Mouse (Mus musculus) kidney, embryonic 16.5 days (tissue): ENCODE measurements around the gene Cd48. TPM values are rescaled to one million over a fixed set of nuclear protein-coding genes. Genes with fewer than 3 reads are reported as not detected.
"Not testable (repeated sequence)": the region's sequence is repeated elsewhere in the genome, so short reads cannot be mapped to it uniquely, and the experiment has no call there.

Experiments used
- ATAC-seq: fragments of 200-750 bp; cut with Nextera tagmentation; 2 replicates; pipeline ENCODE4 v1.8.0; 2017; ENCODE audit warnings: moderate TSS enrichment; ENCODE audit not compliant: low FRiP score, low TSS enrichment
- H3K27ac ChIP-seq: fragments of 300-500 bp; sonication (generic); 2 replicates; pipeline ENCODE4 v1.5.1; 2014; ENCODE audit warnings: low read length
- H3K27me3 ChIP-seq: fragments of 300-500 bp; sonication (generic); 2 replicates; pipeline ENCODE4 v1.6.1; 2014; ENCODE audit warnings: low read length, control low read depth, mixed read lengths; ENCODE audit not compliant: insufficient read depth
- H3K36me3 ChIP-seq: fragments of 300-500 bp; sonication (generic); 2 replicates; pipeline ENCODE4 v1.6.1; 2014; ENCODE audit warnings: low read length, control low read depth, mixed read lengths; ENCODE audit not compliant: insufficient read depth
- H3K4me1 ChIP-seq: fragments of 300-500 bp; sonication (generic); 2 replicates; pipeline ENCODE4 v1.6.1; 2014; ENCODE audit warnings: low read length, control low read depth, mixed read lengths; ENCODE audit not compliant: insufficient read depth
- H3K4me2 ChIP-seq: fragments of 300-500 bp; sonication (generic); replicated peaks from 2 replicates; pipeline ENCODE4 v1.6.1; 2014; ENCODE audit warnings: low read depth, low read length
- H3K4me3 ChIP-seq: fragments of 300-500 bp; sonication (generic); 2 replicates; pipeline ENCODE4 v1.5.1; 2014; ENCODE audit warnings: mild to moderate bottlenecking, low read length
- H3K9ac ChIP-seq: fragments of 300-500 bp; sonication (generic); replicated peaks from 2 replicates; pipeline ENCODE4 v1.6.1; 2014; ENCODE audit warnings: low read length
- H3K9me3 ChIP-seq: fragments of 300-500 bp; sonication (generic); 2 replicates; pipeline ENCODE4 v1.6.1; 2016; ENCODE audit warnings: low read length, control low read depth
- WGBS: fragments of 180-500 bp; shearing (Covaris S2); extraction: QIAGEN DNeasy Blood & Tissue Kit; methylation state at CpG from one replicate; pipeline ENCODE4 v1.1.7; 2014; 5-methylcytosine and 5-hydroxymethylcytosine counted together
- polyA plus RNA-seq: library from polyadenylated mRNA; unstranded; fragments of >200 nt; fragmentation: Nextera tagmentation; extraction: Ambion mirVana; gene quantifications from 2 replicates; pipeline ENCODE4 v1.2.1, GENCODE M21; 2015

Gene Cd48
- polyA plus RNA-seq, 1 experiment from 2014 or later = 2.3 TPM

- no peak for ATAC-seq
- H3K4me1 ChIP-seq = no peaks in the 10 kb centered on the region
- no peak overlapping the region for H3K4me2 ChIP-seq
- H3K27me3 ChIP-seq = no peaks in the 10 kb centered on the region
- no peaks in the 10 kb centered on the region for H3K36me3 ChIP-seq
- no peaks in the 10 kb centered on the region for H3K9me3 ChIP-seq
- H3K9ac ChIP-seq = no peak overlapping the region
- H3K4me3 ChIP-seq = no peak overlapping the region
- 85% methylated on average over 7 of the region's 7 CpGs for WGBS
- H3K27ac ChIP-seq = no peak overlapping the region
These were observed 800 bp upstream of the Cd48 start for GRCm38 (mm10) chr1:171681009-171681408.

- H3K4me3 ChIP-seq = no peak overlapping the region
- no peaks in the 10 kb centered on the region for H3K4me1 ChIP-seq
- H3K4me2 ChIP-seq = no peak overlapping the region
- 88% methylated on average over 9 of the region's 9 CpGs for WGBS
- H3K27me3 ChIP-seq = no peaks in the 10 kb centered on the region
- H3K27ac ChIP-seq = no peak overlapping the region
- no peak overlapping the region for H3K9ac ChIP-seq
- H3K9me3 ChIP-seq = no peaks in the 10 kb centered on the region
- no peaks in the 10 kb centered on the region for H3K36me3 ChIP-seq
- ATAC-seq = no peak
These were observed 3.1 kb downstream of the Cd48 start for GRCm38 (mm10) chr1:171684923-171685322.

GRCm38 (mm10) chr1:171687320-171687719 is 5.5 kb downstream of the Cd48 start:
- WGBS = 75% methylated on average over 4 of the region's 4 CpGs
- no peaks in the 10 kb centered on the region for H3K36me3 ChIP-seq
- H3K9me3 ChIP-seq = no peaks in the 10 kb centered on the region
- no peak overlapping the region for H3K9ac ChIP-seq
- H3K4me1 ChIP-seq = no peaks in the 10 kb centered on the region
- no peak overlapping the region for H3K4me3 ChIP-seq
- no peaks in the 10 kb centered on the region for H3K27me3 ChIP-seq
- H3K4me2 ChIP-seq = no peak overlapping the region
- no peak overlapping the region for H3K27ac ChIP-seq
- ATAC-seq = no peak

- Histone ChIP-seq H3K9ac (no peak overlapping the region), H3K27ac (no peak overlapping the region), H3K4me3 (no peak overlapping the region), H3K9me3 (0 out of 2 replicates have a peak, but pooled peaks cover 3% of the 10 kb centered on the region), H3K36me3 (no peaks in the 10 kb centered on the region), H3K27me3 (no peaks in the 10 kb centered on the region), H3K4me1 (no peaks in the 10 kb centered on the region), H3K4me2 (no peak overlapping the region)
- 73% methylated on average over 1 of the region's 1 CpGs for WGBS
- no peak for ATAC-seq
These were observed 12.1 kb downstream of the Cd48 start for GRCm38 (mm10) chr1:171693918-171694317.

- Histone ChIP-seq H3K4me2 (no peak overlapping the region), H3K9ac (no peak overlapping the region), H3K4me3 (no peak overlapping the region), H3K36me3 (no peaks in the 10 kb centered on the region), H3K9me3 (no peaks in the 10 kb centered on the region), H3K4me1 (no peaks in the 10 kb centered on the region), H3K27ac (no peak overlapping the region), H3K27me3 (no peaks in the 10 kb centered on the region)
- WGBS = 19% methylated on average over 6 of the region's 6 CpGs
- no peak for ATAC-seq
These were observed 17.2 kb downstream of the Cd48 start for GRCm38 (mm10) chr1:171698983-171699382.

GRCm38 (mm10) chr1:171713736-171714135 is 31.9 kb downstream of the Cd48 start:
- not testable (repeated sequence) for H3K4me2 ChIP-seq, H3K27ac ChIP-seq, H3K9me3 ChIP-seq, H3K27me3 ChIP-seq, ATAC-seq, H3K4me1 ChIP-seq, H3K4me3 ChIP-seq, H3K9ac ChIP-seq, H3K36me3 ChIP-seq
- 86% methylated on average over 1 of the region's 1 CpGs for WGBS

GRCm38 (mm10) chr1:171715434-171715833 is 33.6 kb downstream of the Cd48 start:
- Histone ChIP-seq H3K9me3 (no peaks in the 10 kb centered on the region), H3K27ac (no peak overlapping the region)

GRCm38 (mm10) chr1:171716232-171716631 is 34.4 kb downstream of the Cd48 start:
- Histone ChIP-seq H3K36me3 (no peaks in the 10 kb centered on the region), H3K4me3 (no peak overlapping the region), H3K9me3 (no peaks in the 10 kb centered on the region), H3K9ac (no peak overlapping the region), H3K27ac (no peak overlapping the region), H3K4me1 (no peaks in the 10 kb centered on the region), H3K27me3 (no peaks in the 10 kb centered on the region), H3K4me2 (no peak overlapping the region)
- no peak for ATAC-seq
- 58% methylated on average over 1 of the region's 1 CpGs for WGBS

More at GRCm38 (mm10) chr1:171715434-171715833, 33.6 kb downstream of the Cd48 start:
- no peaks in the 10 kb centered on the region for H3K4me1 ChIP-seq
- H3K9ac ChIP-seq = no peak overlapping the region
- no peak overlapping the region for H3K4me2 ChIP-seq
- no peaks in the 10 kb centered on the region for H3K27me3 ChIP-seq
- H3K36me3 ChIP-seq = no peaks in the 10 kb centered on the region
- H3K4me3 ChIP-seq = no peak overlapping the region
- WGBS = 35% methylated on average over 2 of the region's 2 CpGs
- ATAC-seq = no peak

- no peak for ATAC-seq
- no peaks in the 10 kb centered on the region for H3K4me1 ChIP-seq
- no peak overlapping the region for H3K27ac ChIP-seq
- no peaks in the 10 kb centered on the region for H3K36me3 ChIP-seq
- H3K4me3 ChIP-seq = no peak overlapping the region
- no peaks in the 10 kb centered on the region for H3K27me3 ChIP-seq
- 0 out of 2 replicates have a peak, but pooled peaks cover 3% of the 10 kb centered on the region for H3K9me3 ChIP-seq
- H3K9ac ChIP-seq = no peak overlapping the region
- H3K4me2 ChIP-seq = no peak overlapping the region
These were observed 49.4 kb downstream of the Cd48 start for GRCm38 (mm10) chr1:171731195-171731594.

GRCm38 (mm10) chr1:171734898-171735297 is 53.1 kb downstream of the Cd48 start:
- H3K4me3 ChIP-seq = no peak overlapping the region
- H3K9me3 ChIP-seq = no peaks in the 10 kb centered on the region
- no peaks in the 10 kb centered on the region for H3K36me3 ChIP-seq
- no peaks in the 10 kb centered on the region for H3K4me1 ChIP-seq
- H3K4me2 ChIP-seq = no peak overlapping the region
- no peaks in the 10 kb centered on the region for H3K27me3 ChIP-seq
- no peak for ATAC-seq
- 87% methylated on average over 6 of the region's 6 CpGs for WGBS
- no peak overlapping the region for H3K27ac ChIP-seq
- no peak overlapping the region for H3K9ac ChIP-seq
